Mouse (Mus musculus) embryo, embryonic 11 days (tissue): ENCODE measurements around the gene Rpl13a.
"Not testable (repeated sequence)": the region's sequence is repeated elsewhere in the genome, so short reads cannot be mapped to it uniquely, and the experiment has no call there.

Experiments
- DNase-seq: peaks from one replicate; pipeline ENCODE4 v3.0.0-alpha.2; 2015

The Rpl13a gene

DNA sequence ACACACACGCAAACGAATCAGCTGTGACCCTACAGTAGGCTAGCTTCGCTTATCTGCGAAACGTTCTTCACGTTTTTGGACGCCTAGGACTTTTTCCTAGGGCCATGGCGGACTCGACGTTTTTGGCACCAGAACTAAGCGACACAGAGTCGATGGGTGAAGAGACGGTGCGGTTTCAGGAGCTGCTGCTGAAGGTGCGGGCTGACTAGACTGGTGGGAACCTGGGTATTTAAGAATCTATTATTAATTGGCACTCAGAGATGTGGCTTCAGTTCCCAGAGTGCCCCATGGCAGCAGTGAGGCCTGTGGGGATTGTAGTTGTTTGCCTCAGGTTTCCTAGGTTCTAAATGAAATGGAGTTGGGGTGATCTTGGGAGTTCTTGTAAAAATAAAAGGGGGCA, 27.6 kb upstream of the Rpl13a start:
- DNase-seq = no peak

DNA sequence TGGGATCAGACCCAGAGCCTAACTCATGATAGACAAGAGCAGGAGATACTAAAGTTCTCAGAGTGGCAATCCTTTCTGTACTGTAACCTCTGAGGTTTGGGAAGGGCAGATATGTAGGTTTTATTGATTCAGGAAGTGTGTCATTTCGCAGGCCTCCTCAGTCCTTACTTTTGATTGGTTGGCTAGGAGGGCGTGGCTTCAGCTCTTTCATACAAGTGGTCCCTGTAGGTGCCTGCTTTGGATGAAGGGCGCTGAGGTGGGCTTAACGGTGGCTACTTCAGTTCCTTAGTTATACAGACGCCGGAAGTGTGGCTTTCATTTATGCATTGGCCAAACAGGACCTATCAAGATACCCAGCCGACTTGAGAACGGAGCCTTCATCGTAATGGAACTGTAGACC, 27.0 kb upstream of the Rpl13a start:
- no peak for DNase-seq

DNA sequence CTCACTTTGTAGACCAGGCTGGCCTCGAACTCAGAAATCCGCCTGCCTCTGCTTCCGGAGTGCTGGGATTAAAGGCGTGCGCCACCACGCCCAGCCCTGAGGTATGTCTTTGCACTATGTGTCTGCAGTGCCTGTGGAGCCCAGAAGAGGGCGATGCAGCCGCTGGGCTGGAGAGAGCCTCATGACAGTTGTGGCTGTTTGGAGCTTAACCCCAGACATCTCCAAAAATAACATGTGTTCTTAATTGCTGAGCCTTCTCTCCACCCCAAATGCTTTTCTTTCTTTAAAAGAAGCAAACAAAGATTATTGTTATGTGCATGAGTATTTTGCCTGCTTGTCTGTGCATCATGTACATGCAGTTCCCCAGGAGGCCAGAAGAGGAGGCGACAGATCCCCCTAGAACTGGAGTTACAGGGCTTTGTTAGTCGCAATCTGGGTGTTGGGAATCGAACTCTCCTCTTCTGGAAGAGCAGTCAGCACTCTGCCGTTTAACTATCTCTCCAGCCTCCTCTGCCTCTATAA, 26.5 kb upstream of the Rpl13a start:
- peak; percentile 41 for DNase-seq

DNA sequence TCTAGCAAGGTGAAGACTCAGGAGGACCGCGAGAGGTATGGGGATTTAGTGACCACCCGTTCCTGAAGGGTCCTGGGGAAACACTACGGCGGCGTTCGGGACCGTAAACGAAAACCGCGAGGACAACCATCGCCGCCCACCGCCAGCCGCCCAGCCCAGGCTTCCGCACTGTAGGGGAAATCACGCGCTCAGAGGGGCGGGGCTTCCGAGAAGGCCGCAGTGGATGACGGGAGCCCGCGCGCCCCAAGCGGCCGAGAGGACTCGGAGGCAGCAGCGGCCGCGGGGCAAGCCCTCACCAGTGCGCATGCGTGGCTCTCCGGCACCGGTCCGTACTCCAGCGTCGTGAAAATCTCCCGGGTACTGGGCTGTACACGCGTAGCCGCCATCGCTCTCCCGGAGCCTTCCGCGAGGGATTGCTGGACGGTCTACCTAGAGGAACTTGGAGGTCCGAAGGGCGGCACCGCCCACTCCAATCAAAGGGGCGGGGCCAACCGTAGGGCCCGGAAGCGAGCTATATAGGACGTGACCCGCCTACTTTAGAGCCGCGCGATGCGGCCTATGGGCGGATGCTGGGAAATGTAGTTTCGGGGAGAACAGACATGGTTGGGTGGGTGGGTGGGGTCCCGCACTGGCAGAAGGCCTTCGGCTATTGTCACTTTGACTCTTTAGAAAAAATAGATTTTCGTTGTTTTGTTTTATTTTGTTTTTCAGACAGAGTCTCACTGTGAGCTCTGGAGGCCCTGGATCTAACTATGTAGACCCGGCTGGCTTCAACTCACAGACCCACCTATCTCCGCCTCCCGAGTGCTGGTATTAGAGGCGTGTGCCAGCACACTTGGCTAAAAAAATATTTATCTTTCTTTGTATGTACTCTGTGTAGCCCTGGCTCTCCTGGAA, 25.8 kb upstream of the Rpl13a start, which contains the start of the genes Pih1d1 and Aldh16a1:
Gene Pih1d1, plus strand, starts transcription at position 208 of the 897 bp plus-strand sequence.
Gene Aldh16a1, minus strand, starts transcription at position 489 of the 897 bp plus-strand sequence.
- DNase-seq = peak; percentile 98

DNA sequence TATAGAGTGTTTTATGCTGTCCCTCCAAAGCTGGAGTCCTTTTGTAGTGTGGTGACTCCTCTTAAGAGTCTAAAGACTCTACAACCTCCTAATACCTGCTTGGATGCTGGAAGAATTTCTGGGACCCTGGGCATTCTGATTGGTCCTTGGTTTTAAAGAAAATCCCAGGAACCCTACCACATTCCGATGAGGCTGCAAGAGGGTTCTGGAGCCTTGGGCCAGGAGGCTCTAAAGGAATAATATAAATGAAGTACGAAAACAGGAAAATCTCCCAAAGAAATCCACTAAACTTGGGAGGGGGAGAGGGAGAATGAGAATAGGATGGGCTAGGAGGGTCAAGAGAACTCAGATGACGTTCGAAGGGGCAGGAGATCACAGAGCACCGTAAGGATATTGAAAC, 25.0 kb upstream of the Rpl13a start:
- no peak for DNase-seq

DNA sequence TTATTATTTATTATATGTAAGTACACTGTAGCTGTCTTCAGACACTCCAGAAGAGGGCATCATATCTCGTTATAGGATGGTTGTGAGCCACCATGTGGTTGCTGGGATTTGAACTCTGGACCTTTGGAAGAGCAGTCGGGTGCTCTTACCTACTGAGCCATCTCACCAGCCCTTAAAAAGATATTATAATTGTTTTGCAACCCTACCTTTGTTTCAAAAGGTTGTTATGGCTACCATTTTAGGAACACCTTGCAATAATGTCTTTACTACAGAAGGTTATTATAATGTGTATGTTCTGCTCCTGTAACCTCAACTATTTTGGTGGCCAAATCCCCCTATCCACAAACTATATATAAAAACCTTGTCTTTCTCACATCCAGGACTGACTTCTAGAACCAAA, 24.5 kb upstream of the Rpl13a start:
- not testable (repeated sequence) for DNase-seq

DNA sequence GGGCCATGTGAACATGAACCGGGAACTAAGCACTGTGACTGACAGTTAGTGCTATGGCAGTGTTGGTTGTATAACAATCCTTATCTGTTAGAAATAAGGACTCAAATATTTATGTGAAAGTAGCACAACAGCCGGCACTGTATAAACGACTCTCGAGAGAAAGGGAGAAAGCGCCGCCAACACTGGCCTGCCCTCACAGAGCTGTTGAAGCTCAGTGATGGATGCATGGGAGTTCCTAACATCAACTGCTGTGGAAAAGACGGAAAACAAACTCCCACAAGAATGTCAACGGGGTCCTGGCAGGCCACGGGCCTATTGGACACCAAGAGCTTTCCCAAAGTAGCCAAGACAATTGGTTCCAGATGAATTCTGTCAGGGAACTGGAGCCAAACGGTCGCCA, 22.7 kb upstream of the Rpl13a start:
- peak; percentile 49 for DNase-seq

DNA sequence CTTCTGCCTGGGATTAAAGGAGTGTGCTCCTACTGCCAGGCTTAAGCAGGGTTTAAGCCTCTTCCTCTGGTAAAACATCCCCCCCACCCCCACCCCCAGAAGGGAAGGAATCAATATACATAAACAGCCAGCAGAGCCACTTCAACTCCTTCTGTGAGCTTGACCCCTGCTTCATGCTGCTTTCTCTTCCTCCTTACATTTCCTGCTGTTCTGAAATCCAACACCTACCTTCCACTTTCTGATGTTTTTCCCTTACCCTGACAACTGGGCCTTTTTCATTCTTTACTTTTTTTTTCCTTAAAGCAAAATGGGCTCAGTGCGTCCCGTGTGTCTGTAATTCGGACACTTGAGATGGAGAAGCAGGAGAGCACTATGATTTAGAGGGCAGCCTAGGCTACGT, 21.8 kb upstream of the Rpl13a start:
- DNase-seq = no peak

DNA sequence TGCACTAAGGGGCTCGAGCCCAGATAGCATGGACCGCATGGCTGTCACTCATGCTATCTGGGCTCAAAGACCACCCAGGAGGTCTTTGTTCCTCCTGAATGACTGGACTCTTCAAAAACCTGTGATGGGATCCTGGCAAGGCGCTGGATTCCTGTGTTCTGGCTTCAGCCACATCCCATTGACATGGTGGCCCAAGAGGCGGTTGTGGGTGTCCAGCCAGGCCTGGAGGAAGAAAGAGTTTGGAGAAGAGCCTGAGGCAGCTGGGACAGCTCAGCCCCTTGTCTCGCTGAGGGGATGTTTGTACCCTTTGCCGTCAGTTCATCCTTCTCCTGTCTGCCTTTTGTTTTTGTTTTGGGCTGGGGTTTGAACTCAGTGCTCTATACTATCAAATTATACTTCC, 21.0 kb upstream of the Rpl13a start:
- no peak for DNase-seq

DNA sequence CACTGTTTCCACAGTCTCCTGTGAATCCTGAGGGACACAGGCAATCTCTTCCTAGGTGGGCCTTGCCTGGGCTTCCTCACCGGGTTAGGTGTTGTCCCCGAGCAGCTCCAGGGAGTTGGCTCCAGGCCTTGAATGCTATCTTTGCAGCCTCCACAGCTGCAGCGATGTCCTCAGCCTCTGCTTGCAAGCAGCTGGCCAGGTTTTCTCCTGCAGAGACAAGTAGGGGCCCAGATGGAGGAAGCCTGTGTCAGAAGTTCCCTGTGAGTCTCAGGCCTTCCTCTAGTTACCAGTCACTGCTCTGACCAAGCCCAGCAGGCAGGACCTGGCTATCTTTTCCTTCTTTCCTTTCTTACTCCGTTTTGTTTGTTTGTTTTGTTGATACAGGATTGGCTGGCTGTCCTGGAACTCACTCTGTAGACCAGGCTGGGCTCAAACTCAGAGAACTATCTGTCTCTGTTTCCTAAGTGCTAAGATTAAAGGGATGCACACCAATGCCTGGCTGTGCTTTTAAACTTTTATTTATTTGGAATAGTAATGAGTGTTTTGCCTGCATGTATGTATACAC, 20.1 kb upstream of the Rpl13a start:
- DNase-seq = no peak

DNA sequence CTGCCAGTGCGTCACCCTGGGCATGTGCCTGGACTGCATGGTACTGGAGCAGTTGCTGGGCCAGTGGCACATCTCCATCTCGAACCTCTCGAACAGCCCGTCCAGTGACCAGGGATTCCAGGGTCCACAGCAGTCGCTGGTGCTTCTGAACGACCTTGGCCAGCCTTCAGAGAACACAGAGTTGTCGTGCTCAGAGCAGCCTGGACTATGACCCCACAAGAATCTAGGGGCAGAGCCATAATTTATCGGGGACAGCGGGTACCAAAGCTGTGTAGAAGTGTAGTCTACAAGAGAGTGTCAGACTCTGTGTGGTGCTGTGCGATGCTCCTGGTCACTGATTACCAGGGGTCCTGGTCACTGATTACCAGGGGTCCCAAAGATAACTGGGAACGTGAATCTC, 19.3 kb upstream of the Rpl13a start:
- DNase-seq = no peak

DNA sequence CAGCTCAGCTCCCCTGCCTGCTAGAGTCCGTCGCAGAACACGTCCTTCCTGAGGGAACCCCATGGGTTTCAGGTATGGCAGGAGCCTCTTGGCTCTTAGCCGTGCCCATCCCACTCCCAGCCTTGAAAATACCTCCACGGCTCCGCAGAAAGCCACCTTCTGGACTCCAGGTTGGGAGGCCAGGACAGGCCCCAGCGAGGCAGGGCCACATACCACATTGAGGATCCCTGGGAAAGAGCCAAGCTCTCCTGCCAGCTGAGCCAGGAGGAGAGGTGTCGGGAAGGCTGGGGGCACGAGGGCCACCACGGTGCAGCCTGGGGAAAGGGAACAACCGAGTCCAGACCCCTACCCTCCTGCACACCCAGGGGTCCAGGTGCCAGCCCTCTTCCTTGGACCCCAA, 18.7 kb upstream of the Rpl13a start:
- no peak for DNase-seq

DNA sequence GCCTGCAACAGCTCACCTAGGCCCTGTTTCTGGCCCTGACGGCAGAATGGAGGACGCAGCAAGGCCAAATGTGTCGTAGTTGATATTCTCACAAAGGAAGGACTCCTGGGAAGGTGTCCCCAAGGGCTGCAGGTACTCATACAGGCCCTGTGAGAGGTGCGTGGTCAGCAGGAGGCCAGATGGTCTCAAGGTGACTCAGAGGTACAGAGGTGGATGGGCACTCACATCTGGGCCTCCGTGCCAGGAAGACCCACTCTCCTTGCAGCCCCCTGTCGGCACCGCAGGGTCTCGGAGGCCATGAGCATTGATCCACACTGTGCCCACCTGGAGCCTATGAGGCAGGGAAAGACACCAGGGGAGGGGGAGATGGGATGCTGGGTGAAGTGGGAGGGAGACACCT, 16.9 kb upstream of the Rpl13a start:
- DNase-seq = no peak

DNA sequence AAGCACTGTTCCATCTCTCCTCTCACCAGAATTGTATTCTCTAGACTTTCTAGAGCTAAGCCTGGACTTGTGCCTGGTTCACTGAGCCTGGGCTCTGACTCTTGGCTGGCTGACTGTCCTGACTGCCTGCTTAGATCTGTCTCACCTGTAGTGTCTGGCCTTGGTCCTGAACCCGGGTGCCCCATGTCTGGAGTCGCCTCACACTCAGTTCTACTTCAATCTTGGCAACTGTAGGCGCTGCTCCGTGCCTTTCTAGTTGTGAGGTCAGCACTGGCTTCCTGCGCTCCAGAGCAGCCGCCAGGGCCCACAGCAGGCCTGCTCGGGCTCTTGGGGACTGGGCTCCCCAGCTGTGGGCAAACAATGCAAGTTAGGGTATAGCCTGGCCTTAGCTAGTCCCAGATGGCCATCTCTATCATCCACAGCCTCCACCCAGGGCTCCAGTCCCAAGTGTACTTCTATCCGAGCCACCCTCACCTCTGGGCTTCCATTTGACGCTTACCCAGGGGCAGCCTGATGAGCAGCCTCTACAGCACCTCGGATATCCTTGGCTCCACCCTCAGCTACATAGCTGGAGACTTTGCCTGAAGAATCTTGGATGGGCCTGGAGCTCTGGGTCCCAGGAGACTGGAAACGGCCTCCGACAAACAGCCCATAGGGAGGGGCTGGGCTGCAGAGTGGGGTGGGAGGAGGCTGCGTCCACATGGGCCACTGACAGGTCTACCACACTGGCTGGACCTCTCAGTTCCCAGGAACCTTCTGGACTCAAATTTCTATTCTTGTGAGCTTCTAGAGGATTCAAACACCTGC, 16.0 kb upstream of the Rpl13a start:
- no peak for DNase-seq

DNA sequence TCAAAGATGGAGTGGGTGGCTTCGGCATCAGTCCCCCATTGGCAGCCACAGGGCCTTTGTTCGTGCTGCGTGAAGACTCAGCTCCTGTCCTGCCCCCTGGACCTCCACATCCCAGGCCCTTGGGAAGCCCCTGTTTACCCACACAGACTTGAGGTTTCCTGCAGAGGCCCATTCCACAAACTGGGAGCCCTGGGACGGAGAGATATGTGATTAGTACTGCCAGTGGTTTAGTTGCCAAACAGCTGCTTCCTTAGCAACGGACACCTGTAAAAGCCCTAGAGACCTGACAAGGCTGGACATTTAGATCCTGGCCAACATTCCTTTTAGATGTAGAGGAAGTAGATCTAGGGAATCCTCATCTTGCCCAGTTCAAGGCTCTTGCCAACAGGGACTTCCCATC, 13.4 kb upstream of the Rpl13a start:
- no peak for DNase-seq

DNA sequence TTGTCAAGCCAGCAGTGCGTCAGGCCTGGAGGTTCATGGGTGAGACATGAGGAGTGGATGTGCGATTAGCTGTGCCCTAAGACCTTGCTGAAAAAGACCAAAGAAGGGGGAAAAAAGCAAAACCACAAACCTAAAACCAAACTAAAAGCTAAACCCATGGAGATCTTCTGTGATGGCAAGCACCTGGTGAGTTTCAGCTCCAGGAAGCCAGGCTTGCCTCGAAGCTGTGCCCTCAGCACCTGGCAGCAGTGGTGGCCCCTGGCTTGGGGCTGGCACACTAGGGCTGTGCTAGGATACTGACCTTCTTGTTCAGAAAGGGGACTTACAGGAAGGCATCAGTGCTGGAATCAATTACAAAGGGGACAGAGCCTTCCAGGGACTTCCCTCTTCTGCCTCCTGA, 12.8 kb upstream of the Rpl13a start:
- no peak for DNase-seq

DNA sequence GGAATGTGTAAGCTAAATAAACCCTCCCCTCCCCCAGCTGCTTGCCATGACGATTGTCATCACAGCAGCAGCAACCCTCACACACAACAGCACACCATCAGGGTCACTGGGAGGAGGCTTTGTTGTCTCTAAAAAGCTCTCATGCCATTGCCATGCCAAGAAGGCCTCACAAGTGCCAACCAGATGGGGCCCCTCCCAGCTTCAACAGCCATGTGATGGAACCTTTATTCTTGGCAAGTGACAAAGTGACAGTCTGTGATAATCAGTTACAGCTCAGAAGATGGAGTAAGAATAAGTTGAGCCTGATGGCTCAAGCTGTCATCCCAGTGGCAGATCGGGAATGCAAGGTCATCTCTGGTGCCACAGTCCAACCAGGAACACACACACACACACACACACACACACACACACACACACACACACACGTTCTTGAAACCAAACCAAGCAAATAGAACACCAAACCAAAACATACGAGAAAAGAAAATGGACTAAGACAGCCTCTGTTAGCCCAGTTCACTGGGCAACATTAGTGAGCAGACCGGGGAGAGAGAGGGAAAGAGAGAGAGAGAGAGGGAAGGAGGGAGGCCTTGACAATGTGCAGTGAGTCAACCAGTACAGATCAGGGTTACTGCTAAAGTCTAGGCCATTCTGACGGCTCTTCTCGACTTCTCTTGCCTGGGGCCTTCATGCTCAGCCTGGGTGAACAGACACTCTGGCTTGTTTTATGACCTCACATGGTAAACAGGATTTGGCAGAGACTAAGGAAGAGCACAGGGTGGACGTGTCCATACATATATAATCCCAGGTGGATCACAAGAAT, 11.6 kb upstream of the Rpl13a start:
- no peak for DNase-seq

DNA sequence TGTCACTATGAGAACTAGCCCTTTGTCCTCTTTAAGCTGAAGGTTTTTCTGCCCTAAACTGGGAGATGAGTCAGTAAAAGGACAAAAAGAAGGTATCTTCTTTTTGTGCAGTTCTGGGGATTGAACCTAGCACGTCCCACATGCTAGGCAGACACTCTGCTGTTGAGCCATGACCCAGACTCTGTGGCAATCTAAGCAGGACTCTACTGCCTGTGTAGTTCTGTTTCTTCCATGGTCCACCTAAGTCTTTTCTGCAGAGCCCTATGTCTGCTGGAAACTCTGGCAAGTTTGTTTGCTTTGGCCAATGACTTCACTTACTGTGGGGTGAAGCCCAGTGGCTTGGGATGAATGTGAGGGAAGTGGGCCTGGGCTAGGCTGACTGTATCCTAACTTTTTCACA, 9.8 kb upstream of the Rpl13a start:
- no peak for DNase-seq

DNA sequence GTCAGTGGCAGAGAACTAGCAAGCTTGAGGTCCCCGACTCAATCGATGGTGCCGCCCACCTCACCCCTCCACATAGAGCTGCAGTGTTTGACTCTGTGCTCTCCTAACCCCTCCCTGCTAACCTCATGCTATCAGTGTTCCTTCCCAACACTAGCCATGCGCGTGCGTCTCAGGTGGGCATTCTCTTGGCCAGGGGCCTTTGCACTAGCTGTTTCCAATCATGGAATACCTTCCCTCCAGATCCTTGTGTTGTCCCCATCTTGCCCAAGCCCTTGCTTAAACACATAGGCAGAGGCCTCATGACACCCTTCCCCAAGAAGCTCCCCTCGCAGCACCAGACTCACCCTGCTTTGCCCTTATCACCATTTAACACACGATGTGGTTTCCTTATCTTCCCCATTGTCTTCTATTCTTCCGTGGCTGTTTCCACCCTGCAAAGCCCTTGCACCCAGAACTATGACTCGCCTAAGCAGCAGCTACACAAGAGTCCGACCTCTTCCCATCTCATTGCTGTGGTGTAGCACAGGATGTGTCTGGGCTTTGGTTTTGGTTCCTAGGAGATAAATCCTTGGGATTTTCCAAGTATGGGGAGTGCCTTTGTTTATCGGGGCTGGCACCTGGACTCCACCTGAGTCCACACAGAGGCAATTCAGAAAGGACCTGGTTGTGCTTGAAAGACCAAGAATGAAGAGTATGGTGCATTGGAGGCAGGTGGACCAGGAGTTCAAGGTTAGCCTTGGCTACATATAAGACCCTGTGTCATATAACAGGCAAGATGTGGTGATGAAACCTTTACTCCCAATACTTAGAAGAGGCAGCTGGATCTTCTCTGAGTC, 8.8 kb upstream of the Rpl13a start:
- no peak for DNase-seq

DNA sequence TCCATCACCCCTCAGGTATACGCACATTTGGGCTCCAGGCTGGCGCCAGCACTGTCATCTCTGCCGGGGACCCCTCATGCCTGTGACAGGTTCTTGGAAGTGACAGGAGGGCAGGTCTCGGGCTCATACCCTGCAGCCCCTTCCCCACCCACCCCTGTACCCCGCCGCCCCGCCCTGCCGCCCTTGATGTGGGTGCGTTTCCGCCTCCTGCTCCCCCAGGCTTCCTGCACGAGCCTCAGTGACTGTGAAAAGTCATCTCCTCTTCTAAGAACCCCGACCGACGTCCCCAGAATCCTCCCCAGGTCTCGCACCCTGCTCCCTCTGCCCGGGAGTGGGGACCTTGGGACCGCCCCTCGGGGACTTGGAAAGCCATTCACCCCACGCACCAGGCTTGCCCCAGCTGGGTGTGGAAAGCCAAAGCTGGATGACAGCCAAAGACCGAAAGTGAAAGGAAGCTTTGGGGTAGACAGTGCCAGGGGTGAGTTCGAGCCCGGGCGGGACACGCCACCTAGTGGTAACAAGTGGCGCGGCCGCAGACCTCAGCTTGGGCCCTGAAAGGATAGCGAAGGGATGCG, 7.5 kb upstream of the Rpl13a start, which contains the start of the genes Gm45713 and Flt3l:
Gene Gm45713, minus strand, starts transcription at position 239 of the 575 bp plus-strand sequence.
Gene Flt3l, minus strand, starts transcription at position 440 of the 575 bp plus-strand sequence.
- DNase-seq = peak; percentile 87

DNA sequence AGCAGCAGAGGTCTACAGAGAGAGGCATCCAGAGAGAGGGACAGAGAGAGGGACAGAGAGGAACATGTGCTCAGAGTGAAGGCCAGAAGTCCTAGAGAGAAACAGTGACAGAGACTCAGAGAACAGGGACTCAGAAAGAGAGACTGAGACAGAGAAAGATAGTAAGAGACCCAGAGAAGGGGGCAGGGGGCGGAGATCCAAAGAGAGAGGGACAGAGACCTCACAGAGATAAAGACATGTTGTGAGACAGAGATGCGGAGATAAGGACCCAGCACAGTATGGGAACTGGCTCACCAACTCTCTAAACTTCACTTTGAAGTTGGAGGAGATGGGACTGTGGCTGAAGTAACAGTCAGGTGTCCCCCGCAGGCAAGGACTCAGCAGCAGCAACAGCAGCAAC, 6.8 kb upstream of the Rpl13a start:
- DNase-seq = no peak
